Mouse (Mus musculus): ENCODE results near the gene Kcnip4. TPM values are rescaled to one million over a fixed set of nuclear protein-coding genes. Genes with fewer than 3 reads are reported as not detected.
A peak's percentile ranks its signal among the peaks of the same experiment; 100 is the strongest.

The Kcnip4 gene
- polyA plus RNA-seq, 1 experiment from 2014 or later: 3.3 TPM

DNA sequence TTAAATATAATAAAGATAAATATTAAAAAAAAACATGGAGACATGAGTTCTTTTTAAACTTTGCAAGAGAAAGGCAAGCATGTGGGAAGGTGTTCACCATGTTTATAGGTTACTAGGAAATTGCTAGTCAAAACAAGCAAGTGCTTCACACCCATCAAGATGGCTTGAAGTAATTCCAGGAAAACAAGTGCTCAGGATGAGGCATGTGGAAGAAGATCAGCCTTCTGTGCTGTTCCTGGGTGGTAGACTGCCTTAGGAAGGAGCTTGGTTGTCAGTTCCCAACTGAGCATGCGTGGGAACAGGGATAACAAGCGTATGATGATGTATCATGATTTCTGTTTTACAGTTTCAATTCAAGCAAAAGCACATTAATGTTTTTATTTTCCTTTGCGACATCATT lies 891.1 kb downstream of the Kcnip4 start:
- ATAC-seq (ENCODE audit: insufficient number of reproducible peaks, insufficient read depth, low FRiP score, low TSS enrichment): no peak

DNA sequence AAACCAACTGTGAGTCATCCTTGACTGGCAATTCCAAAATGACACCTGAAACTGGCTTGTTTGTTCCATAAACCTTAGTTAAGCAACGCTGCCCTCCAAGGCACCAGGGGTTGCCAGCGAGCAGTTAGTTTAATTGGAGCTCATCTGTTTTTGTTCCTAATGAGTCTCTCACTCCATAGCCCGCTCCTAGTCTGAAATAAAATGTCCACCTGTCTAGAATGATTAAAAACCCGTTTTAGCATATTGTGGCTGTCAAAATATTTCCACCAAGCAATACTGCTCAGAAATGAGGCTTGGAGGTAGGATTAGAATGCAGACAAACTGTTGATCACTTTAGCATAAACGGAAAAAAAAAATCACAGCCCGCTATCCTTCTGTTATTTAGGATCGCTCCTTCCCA lies 901.3 kb downstream of the Kcnip4 start:
- no peak overlapping the region for H3K9ac ChIP-seq
- 79% methylated on average over 7 of the region's 7 CpGs for WGBS
- no peak overlapping the region for H3K4me2 ChIP-seq (replicated peaks)
- no peak for ATAC-seq (ENCODE audit: insufficient number of reproducible peaks, insufficient read depth, low FRiP score, low TSS enrichment)
- no peak overlapping the region for H3K4me3 ChIP-seq
- H3K4me1 ChIP-seq: no peaks in the 10 kb centered on the region
- no peaks in the 10 kb centered on the region for H3K27me3 ChIP-seq
- no peaks in the 10 kb centered on the region for H3K9me3 ChIP-seq
- no peak overlapping the region for H3K27ac ChIP-seq
- H3K36me3 ChIP-seq: no peaks in the 10 kb centered on the region

More for the DNA sequence above, 891.1 kb downstream of the Kcnip4 start:
- H3K4me3 ChIP-seq: no peak overlapping the region
- no peak overlapping the region for H3K4me2 ChIP-seq (replicated peaks)
- H3K9me3 ChIP-seq: no peaks in the 10 kb centered on the region
- no peaks in the 10 kb centered on the region for H3K4me1 ChIP-seq
- no peaks in the 10 kb centered on the region for H3K27me3 ChIP-seq
- H3K36me3 ChIP-seq: no peaks in the 10 kb centered on the region
- 92% methylated on average over 3 of the region's 3 CpGs for WGBS
- H3K9ac ChIP-seq: no peak overlapping the region
- no peak overlapping the region for H3K27ac ChIP-seq

DNA sequence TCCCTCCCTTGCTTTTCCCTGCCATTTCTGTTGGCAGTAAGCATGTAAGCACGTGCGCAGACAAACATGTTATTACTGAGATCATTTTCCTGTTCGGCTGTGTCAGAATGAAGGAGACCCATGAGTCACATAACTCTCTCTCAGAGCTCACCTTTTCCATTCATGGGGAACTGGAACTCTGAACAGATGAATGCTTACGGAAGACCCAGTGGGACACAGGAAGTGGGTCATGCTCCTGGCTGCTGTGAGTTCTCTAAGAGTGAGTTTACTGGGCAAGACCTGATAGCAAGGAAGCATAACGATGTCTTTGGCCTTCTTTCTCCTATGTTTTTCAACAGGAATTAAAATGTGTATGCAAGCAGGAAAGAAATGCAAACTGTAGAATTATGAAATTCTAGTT lies 917.8 kb downstream of the Kcnip4 start:
- no peak overlapping the region for H3K9ac ChIP-seq
- H3K4me3 ChIP-seq: no peak overlapping the region
- H3K4me2 ChIP-seq (replicated peaks): no peak overlapping the region
- 85% methylated on average over 5 of the region's 5 CpGs for WGBS
- H3K4me1 ChIP-seq: no peaks in the 10 kb centered on the region
- H3K27ac ChIP-seq: no peak overlapping the region
- no peak for ATAC-seq (ENCODE audit: insufficient number of reproducible peaks, insufficient read depth, low FRiP score, low TSS enrichment)
- no peaks in the 10 kb centered on the region for H3K9me3 ChIP-seq
- no peaks in the 10 kb centered on the region for H3K27me3 ChIP-seq
- no peaks in the 10 kb centered on the region for H3K36me3 ChIP-seq

DNA sequence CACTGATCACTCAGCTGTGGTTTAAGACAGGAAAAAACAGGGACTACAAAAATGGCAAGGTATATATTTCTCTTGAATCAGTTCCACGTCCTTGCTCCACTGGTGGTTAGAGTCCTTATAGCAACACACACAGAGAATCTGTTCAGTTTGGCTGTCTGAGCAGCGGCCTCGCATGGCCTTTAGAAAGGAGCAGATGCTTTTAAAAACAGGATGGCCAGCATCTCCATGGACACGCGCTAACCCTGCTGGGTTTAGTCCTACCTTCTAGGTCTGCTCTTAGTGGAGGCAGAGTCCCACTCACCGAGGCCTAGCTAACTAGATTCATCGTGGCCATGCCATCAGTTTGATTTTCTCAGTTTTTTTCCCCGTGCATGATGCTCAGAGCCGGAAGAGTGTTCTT lies 918.4 kb downstream of the Kcnip4 start:
- H3K4me1 ChIP-seq: no peaks in the 10 kb centered on the region
- H3K4me2 ChIP-seq (replicated peaks): no peak overlapping the region
- no peak overlapping the region for H3K27ac ChIP-seq
- no peaks in the 10 kb centered on the region for H3K27me3 ChIP-seq
- no peak overlapping the region for H3K4me3 ChIP-seq
- H3K36me3 ChIP-seq: no peaks in the 10 kb centered on the region
- H3K9me3 ChIP-seq: no peaks in the 10 kb centered on the region
- no peak for ATAC-seq (ENCODE audit: insufficient number of reproducible peaks, insufficient read depth, low FRiP score, low TSS enrichment)
- WGBS: 86% methylated on average over 9 of the region's 9 CpGs
- H3K9ac ChIP-seq: no peak overlapping the region

DNA sequence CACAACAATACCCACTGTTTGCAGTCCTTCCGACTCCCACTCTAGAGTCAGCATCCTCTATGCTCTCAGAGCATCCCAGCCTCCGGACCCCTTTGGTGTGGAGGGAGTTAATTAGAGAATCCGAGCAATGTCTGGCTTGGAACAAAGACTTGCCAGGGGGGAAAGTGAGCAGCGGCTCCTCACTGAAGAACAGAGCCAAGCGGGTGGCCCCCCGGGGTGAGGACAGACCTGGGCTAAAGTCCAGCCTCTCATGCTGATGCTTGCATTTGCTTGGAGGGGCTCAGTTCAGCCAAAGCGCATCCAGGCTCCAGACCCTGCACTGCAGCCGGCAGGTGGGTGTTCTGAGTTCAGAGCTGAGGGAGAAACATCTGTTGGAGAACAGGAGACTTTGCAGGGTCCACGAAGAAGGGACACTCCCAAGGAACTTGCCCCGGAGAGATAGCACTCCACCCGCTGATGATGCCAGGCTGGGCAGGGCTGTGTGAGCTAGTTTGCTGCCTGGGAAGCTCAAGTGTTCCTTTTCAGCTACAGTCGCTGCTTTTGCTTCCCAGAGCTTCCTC lies 925.1 kb downstream of the Kcnip4 start:
- peak; percentile 47; the same call in 1 of the 2 replicates for ATAC-seq (ENCODE audit: insufficient number of reproducible peaks, insufficient read depth, low FRiP score, low TSS enrichment)
- Histone ChIP-seq H3K9ac (no peak overlapping the region), H3K9me3 (no peaks in the 10 kb centered on the region), H3K4me2 (replicated peaks) (peak overlapping the region; percentile 53), H3K27ac (no peak overlapping the region), H3K27me3 (0 out of 2 replicates have a peak, but pooled peaks cover 7% of the 10 kb centered on the region), H3K4me3 (peak overlapping the region; percentile 22; the same call in 1 of the 2 replicates), H3K36me3 (no peaks in the 10 kb centered on the region), H3K4me1 (0 out of 2 replicates have a peak, but pooled peaks cover 12% of the 10 kb centered on the region)
- under 1% methylated on average over 12 of the region's 12 CpGs for WGBS

DNA sequence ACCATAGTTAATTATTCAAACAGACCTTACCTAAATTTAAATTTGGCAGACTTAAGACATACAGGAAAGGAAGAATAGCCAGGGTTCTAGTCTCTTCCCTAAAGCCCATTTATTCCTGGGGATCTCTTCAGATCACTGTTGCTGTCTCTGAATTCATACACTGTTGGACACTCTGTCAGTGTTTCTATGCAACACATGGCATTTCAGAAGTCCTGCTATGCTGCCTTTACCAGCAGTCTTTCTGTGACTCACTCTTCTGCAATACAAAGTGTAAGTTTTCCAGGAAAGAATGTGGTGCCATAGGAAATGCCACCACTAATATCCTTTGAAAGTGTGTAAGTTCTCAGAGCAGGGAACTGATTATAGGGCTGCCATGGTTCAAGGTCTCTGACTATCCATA lies 936.7 kb downstream of the Kcnip4 start:
- no peak for ATAC-seq (ENCODE audit: insufficient number of reproducible peaks, insufficient read depth, low FRiP score, low TSS enrichment)
- Histone ChIP-seq H3K9ac (no peak overlapping the region), H3K27ac (no peak overlapping the region), H3K9me3 (no peaks in the 10 kb centered on the region), H3K36me3 (no peaks in the 10 kb centered on the region), H3K27me3 (no peaks in the 10 kb centered on the region), H3K4me1 (no peaks in the 10 kb centered on the region), H3K4me2 (replicated peaks) (no peak overlapping the region), H3K4me3 (no peak overlapping the region)

DNA sequence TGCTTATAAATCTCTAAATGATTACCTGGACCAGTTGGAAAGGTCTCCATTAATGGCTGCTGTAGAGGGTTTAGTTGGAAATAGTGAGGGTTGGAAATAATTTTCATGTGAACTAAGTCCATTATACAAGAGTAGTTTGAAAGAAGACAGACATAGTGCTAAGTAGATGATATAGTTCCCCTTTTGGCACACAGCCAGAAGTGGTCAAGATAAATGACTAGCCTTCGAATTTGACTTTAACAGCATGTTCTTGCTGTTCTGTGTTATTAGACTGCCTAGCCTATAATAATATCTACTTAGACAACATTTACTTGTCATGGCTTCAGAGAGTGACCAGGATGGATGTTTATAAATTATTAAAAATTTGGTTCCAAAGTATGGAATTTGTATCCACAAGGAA lies 941.3 kb downstream of the Kcnip4 start:
- Histone ChIP-seq H3K27me3 (no peaks in the 10 kb centered on the region), H3K27ac (no peak overlapping the region), H3K36me3 (no peaks in the 10 kb centered on the region), H3K9me3 (no peaks in the 10 kb centered on the region), H3K4me3 (no peak overlapping the region), H3K4me2 (replicated peaks) (no peak overlapping the region), H3K4me1 (no peaks in the 10 kb centered on the region), H3K9ac (no peak overlapping the region)
- 51% methylated on average over 1 of the region's 1 CpGs for WGBS
- no peak for ATAC-seq (ENCODE audit: insufficient number of reproducible peaks, insufficient read depth, low FRiP score, low TSS enrichment)

DNA sequence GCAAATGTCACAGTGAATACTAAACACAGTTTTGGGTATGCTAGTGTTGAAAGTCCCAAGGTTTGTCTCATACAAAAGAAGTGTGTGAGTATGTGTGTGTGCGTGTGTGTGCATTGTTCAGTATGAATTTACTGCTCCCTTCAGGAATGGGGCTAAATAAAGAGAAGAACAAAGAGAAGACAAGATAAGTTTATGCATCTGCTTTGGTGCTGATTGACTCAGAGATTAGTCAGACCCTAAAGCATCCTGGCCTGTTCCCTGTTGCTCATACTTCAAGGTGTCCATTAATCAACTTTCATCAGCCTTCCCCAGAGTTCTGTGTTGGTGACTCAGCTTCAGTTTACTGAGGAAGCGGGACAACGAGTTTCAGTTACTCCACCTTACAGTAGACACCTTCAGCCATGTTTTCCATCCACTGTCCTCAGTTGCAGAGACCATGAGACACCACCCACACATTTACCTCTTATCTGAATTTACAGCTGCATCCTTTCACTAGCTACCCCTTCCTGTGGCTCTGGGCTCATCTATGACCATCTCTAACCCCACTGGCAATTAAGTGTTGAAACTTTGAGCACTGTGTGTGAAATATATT lies 960.6 kb downstream of the Kcnip4 start:
- Histone ChIP-seq H3K4me1 (no peaks in the 10 kb centered on the region), H3K27me3 (no peaks in the 10 kb centered on the region), H3K9ac (no peak overlapping the region), H3K36me3 (no peaks in the 10 kb centered on the region), H3K4me3 (no peak overlapping the region), H3K9me3 (no peaks in the 10 kb centered on the region), H3K27ac (no peak overlapping the region), H3K4me2 (replicated peaks) (no peak overlapping the region)
- WGBS: 83% methylated on average over 3 of the region's 3 CpGs
- no peak for ATAC-seq (ENCODE audit: insufficient number of reproducible peaks, insufficient read depth, low FRiP score, low TSS enrichment)

DNA sequence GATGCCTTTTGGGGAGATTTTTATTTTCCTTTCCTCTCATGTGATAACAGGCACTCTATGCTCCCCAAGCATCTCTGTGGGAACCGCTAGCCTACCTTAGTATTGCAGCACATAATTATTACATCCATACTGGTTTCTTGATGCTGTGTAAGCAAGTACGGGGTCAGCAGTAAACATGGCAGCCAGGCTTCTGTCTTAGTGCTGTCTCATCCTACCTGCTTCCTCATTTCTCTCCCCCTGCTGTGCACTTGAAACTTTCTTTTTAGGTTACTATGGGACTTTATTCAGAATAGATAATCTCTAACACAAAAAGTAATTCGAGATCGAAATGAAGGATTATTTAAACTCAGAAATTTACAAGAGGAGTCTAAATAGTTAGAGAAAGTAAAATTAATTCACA lies 973.0 kb downstream of the Kcnip4 start:
- Histone ChIP-seq H3K9ac (no peak overlapping the region), H3K4me3 (no peak overlapping the region), H3K4me2 (replicated peaks) (no peak overlapping the region), H3K27ac (no peak overlapping the region), H3K27me3 (no peaks in the 10 kb centered on the region), H3K36me3 (no peaks in the 10 kb centered on the region), H3K4me1 (no peaks in the 10 kb centered on the region), H3K9me3 (no peaks in the 10 kb centered on the region)
- no peak for ATAC-seq (ENCODE audit: insufficient number of reproducible peaks, insufficient read depth, low FRiP score, low TSS enrichment)
- 81% methylated on average over 4 of the region's 4 CpGs for WGBS

DNA sequence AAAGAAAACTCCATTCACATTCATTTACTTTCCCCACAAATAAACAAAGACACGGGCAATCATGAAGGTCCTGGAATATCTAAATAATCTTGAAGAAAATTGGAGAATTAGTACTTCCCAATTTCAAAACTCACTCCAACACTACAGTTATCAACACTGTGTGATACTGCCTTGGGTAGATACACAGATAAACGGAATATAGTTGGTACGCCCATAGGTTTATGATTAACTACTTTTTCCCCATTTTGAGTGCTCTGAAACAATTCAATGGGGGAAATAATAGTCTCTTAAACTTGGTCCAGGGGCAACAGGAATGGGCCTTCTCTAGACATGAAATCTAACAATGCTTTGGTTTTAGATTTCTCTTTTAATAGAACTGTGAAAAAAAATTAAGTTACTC lies 978.9 kb downstream of the Kcnip4 start:
- ATAC-seq (ENCODE audit: insufficient number of reproducible peaks, insufficient read depth, low FRiP score, low TSS enrichment): no peak
- H3K27me3 ChIP-seq: no peaks in the 10 kb centered on the region
- H3K4me1 ChIP-seq: no peaks in the 10 kb centered on the region
- no peak overlapping the region for H3K27ac ChIP-seq
- no peaks in the 10 kb centered on the region for H3K9me3 ChIP-seq
- 83% methylated on average over 3 of the region's 3 CpGs for WGBS
- H3K9ac ChIP-seq: no peak overlapping the region
- H3K36me3 ChIP-seq: no peaks in the 10 kb centered on the region
- no peak overlapping the region for H3K4me3 ChIP-seq
- no peak overlapping the region for H3K4me2 ChIP-seq (replicated peaks)

DNA sequence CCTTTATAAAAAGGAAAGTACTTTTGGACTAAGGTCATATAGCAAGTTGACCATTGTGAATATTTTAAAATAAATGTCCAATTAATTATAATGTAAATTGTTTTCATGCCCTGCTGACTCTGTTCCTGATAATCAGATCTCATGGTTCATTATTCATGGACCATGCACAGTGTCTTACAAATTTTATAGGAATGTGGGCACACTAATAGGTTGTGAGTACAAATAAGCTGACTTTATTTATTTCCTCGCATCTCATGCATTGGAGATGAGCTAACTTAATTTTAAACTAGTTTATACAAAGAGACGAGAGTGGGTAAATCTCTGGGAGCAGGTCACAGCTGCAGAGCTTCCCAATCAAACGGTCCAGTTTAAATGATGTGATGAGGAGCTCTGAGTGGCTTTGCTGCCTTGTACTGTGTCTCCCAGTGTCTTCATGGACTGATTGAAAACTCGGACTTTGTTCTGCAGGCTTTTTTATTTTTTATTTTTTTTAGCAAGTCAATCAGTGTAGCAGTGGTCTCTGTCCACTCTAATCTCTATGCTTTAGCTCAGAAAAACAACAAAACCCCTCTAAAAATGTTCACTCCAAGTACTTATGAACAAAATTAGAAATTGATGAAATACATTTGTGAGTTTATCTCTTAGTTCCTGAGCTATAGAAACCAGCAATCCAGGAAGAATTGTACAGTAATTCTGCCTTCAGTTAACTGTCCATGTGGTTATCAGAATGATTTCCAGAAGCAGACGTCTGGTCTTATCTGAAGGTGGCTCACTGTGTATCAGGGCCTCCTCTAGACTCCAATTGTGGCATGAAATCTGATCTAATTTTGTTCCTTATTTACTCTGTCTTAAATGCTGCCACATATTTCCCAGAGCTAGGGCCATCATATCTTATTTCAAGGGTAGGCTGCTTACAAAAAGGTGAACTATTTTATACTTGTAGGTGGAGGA lies 979.6 kb downstream of the Kcnip4 start:
- Histone ChIP-seq H3K27ac (no peak overlapping the region), H3K27me3 (no peaks in the 10 kb centered on the region), H3K4me1 (no peaks in the 10 kb centered on the region), H3K4me2 (replicated peaks) (no peak overlapping the region), H3K4me3 (no peak overlapping the region), H3K9me3 (no peaks in the 10 kb centered on the region), H3K36me3 (no peaks in the 10 kb centered on the region), H3K9ac (no peak overlapping the region)
- 51% methylated on average over 5 of the region's 5 CpGs for whole genome bisulfite sequencing
- no peak for ATAC-seq (ENCODE audit: insufficient number of reproducible peaks, insufficient read depth, low FRiP score, low TSS enrichment)

DNA sequence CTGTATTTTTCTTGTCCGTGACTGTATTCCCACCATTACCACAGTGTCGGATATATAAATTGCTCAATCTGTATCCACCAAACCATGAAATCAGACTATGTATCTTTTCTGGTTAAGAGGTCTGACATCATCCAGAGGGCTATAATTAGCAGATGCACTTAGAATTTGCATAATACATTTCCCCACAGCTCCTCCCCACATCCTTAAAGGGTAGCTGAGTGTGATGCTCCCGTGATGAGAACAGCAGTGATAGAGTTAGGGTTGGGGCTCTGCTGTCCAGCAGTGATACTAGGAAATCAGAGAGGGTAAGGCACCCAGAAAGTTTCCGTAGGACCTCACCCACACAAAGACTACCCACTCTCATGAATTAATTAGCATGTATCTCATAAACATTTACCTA lies 1006.7 kb downstream of the Kcnip4 start:
- no peaks in the 10 kb centered on the region for H3K9me3 ChIP-seq
- H3K27me3 ChIP-seq: no peaks in the 10 kb centered on the region
- ATAC-seq (ENCODE audit: insufficient number of reproducible peaks, insufficient read depth, low FRiP score, low TSS enrichment): no peak
- no peak overlapping the region for H3K9ac ChIP-seq
- 82% methylated on average over 4 of the region's 4 CpGs for WGBS
- no peak overlapping the region for H3K4me3 ChIP-seq
- no peaks in the 10 kb centered on the region for H3K36me3 ChIP-seq
- H3K4me2 ChIP-seq (replicated peaks): no peak overlapping the region
- H3K27ac ChIP-seq: no peak overlapping the region
- no peaks in the 10 kb centered on the region for H3K4me1 ChIP-seq

All from embryonic facial prominence, embryonic 12.5 days (tissue).